Mouse (Mus musculus): ENCODE results near the gene Sdhc.

- TF ChIP-seq POLR2AphosphoS5 (IDR thresholded peaks at IDR 0.05; ENCODE audit: insufficient replicate concordance, low read depth, low read length) (no peak), CTCF (IDR thresholded peaks at IDR 0.05; ENCODE audit: low read depth, low read length) (no peak), GATA1 (IDR thresholded peaks at IDR 0.05; ENCODE audit: borderline replicate concordance, low read length) (no peak), TAL1 (conservative IDR thresholded peaks at IDR 0.05; ENCODE audit: low read depth, low read length) (no peak), GATA2 (IDR thresholded peaks at IDR 0.05; ENCODE audit: borderline replicate concordance, low read depth, low read length) (no peak)
Measured at GRCm38 (mm10) chr1:171085718-171086117, 64.7 kb downstream of the Sdhc start.

Data from G1E (cell line).